In the genomic region with DNA sequence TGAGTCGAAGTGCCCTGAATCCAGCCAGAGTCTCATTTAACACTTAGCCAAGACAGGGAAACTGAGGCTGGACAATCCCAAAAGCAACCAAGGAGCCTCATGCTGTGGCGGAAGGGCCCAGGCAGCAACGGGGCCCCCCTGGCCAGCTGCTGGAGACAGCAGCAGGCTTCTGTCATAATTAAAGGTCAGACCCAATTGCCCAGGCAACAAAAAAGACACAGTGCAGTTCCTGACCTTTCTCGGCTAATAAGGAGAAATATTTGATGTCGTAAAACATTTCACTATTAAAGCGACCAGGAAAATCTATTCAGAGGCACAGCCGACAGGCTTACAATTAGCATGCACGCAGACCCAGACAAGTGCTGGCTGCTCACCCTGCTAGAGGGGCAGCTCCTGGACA, we compare ENCODE assay signal across 20 mouse cellular contexts.
DNase-seq lines count a peak whose midpoint lies in the region; ATAC-seq and TF ChIP-seq lines count a peak whose summit lies in the region.
"Had no signal": no experiment of that assay in that cellular context is flagged by ENCODE, and none has a peak within 500 bp of the region (broad histone marks: within the 10 kb centered on the region; RNA-seq: fewer than 3 reads in every experiment).

No protein-coding gene starts in this region.

- no peak overlapping the region for H3K9ac ChIP-seq in kidney, postnatal 0 days (ENCODE audit: low read depth, low read length)
- H3K9ac ChIP-seq in lung, postnatal 0 days (replicated peaks; ENCODE audit: low read depth) = no peak overlapping the region
- H3K9ac ChIP-seq: forebrain, embryonic 13.5 days; forebrain, postnatal 0 days; heart, embryonic 15.5 days had no signal

- no peak overlapping the region for H3K4me2 ChIP-seq in kidney, postnatal 0 days (ENCODE audit: low read length)
- no peak overlapping the region for H3K4me2 ChIP-seq in lung, postnatal 0 days (replicated peaks; ENCODE audit: low read depth, low read length)
- H3K4me2 ChIP-seq: forebrain, embryonic 13.5 days; heart, embryonic 11.5 days; heart, embryonic 15.5 days had no signal

- no peak overlapping the region for H3K4me3 ChIP-seq in kidney, postnatal 0 days (replicated peaks; ENCODE audit: low read depth, low read length)
- H3K4me3 ChIP-seq in lung, postnatal 0 days (ENCODE audit: low read depth, low read length) = no peak overlapping the region
- H3K4me3 ChIP-seq: embryonic facial prominence, embryonic 10.5 days; forebrain, embryonic 13.5 days; heart, adult 2 months; heart, embryonic 15.5 days had no signal

- no peak for TF ChIP-seq CTCF in kidney, postnatal 0 days (IDR thresholded peaks at IDR 0.05; ENCODE audit: low read depth)
- TF ChIP-seq CTCF in lung, postnatal 0 days (IDR thresholded peaks at IDR 0.05) = no peak

- no peaks in the 10 kb centered on the region for H3K27me3 ChIP-seq in kidney, postnatal 0 days (ENCODE audit: insufficient read depth, low read length)
- H3K27me3 ChIP-seq in lung, postnatal 0 days (replicated peaks; ENCODE audit: insufficient read depth, low read length) = no peaks in the 10 kb centered on the region
- H3K27me3 ChIP-seq: CH12.LX; forebrain, embryonic 13.5 days; heart, embryonic 15.5 days had no signal

- H3K9me3 ChIP-seq in kidney, postnatal 0 days (replicated peaks; ENCODE audit: low read length) = no peaks in the 10 kb centered on the region
- no peaks in the 10 kb centered on the region for H3K9me3 ChIP-seq in lung, postnatal 0 days (ENCODE audit: low read length)
- H3K9me3 ChIP-seq: embryonic facial prominence, embryonic 10.5 days; forebrain, embryonic 13.5 days; heart, embryonic 15.5 days had no signal

- TF ChIP-seq EP300 in lung, postnatal 0 days (IDR thresholded peaks at IDR 0.05) = no peak

- WGBS in kidney, postnatal 0 days = 53% methylated on average over 8 of the region's 8 CpGs
- WGBS in lung, postnatal 0 days = 69% methylated on average over 8 of the region's 8 CpGs

- peak; percentile 53 for DNase-seq in kidney, postnatal 0 days (ENCODE audit: low spot score)
- DNase-seq in kidney, adult 18-20 months = no peak
- DNase-seq in lung, postnatal 0 days (ENCODE audit: low spot score) = peak; percentile 9
- no peak for DNase-seq in lung, postnatal 4 days
- DNase-seq in retina, embryonic 14.5 days (ENCODE audit: low spot score) = peak; percentile 27
- no peak for DNase-seq in retina, postnatal 1 day
- no peak for DNase-seq in T-cell, adult 2 months (ENCODE audit: low spot score)
- DNase-seq: adrenal gland, adult 8-10 months; adrenal gland, postnatal 36 days; cerebellum, adult 2 months; cerebellum, postnatal 10 days; forebrain, postnatal 0 days; gastrocnemius, postnatal 14 days; heart, adult 2 months; heart, postnatal 14 days had no signal

- H3K4me1 ChIP-seq in kidney, postnatal 0 days (replicated peaks; ENCODE audit: insufficient read depth, low read length) = no peaks in the 10 kb centered on the region
- H3K4me1 ChIP-seq in lung, postnatal 0 days (ENCODE audit: insufficient read depth, low read depth, low read length) = no peaks in the 10 kb centered on the region
- H3K4me1 ChIP-seq: heart, embryonic 15.5 days had no signal

- no peaks in the 10 kb centered on the region for H3K36me3 ChIP-seq in kidney, postnatal 0 days (ENCODE audit: insufficient read depth, low read length)
- no peaks in the 10 kb centered on the region for H3K36me3 ChIP-seq in lung, postnatal 0 days (ENCODE audit: insufficient read depth, low read length)
- H3K36me3 ChIP-seq: embryonic facial prominence, embryonic 10.5 days; heart, embryonic 15.5 days had no signal

- no peak overlapping the region for H3K27ac ChIP-seq in kidney, postnatal 0 days
- H3K27ac ChIP-seq in lung, postnatal 0 days (ENCODE audit: low read length) = no peak overlapping the region
- H3K27ac ChIP-seq: embryonic facial prominence, embryonic 10.5 days; forebrain, embryonic 13.5 days; heart, adult 2 months; heart, embryonic 15.5 days had no signal

- no peak for ATAC-seq in kidney, postnatal 0 days (replicated peaks; ENCODE audit: low FRiP score, low read depth)
- no peak for ATAC-seq in lung, postnatal 0 days
- ATAC-seq: forebrain, embryonic 13.5 days; forebrain, postnatal 0 days had no signal

Comparison
In these comparisons a context has a peak if more than half of its experiments do, and no peak if none do; other contexts are left out.
1. DNase-seq: peak in kidney, postnatal 0 days (single experiment), lung, postnatal 0 days (single experiment) and retina, embryonic 14.5 days (single experiment); none in kidney, adult 18-20 months (single experiment), lung, postnatal 4 days (0 of 2), retina, postnatal 1 day (single experiment) and T-cell, adult 2 months (single experiment).